Mouse (Mus musculus) right cerebral cortex, postnatal 14 days (tissue): Measurements from ENCODE around the gene Olfr1326-ps1.

Source experiments
- DNase-seq: peaks from one replicate; pipeline ENCODE4 v3.0.0; 2022

The Olfr1326-ps1 gene

GRCm38 (mm10) chrX:74574788-74575187 lies at the start of gene Olfr1326-ps1:
Gene Olfr1326-ps1 (minus strand): TSS chrX:74574888.
- DNase-seq, result no peak

GRCm38 (mm10) chrX:74592379-74592778 lies 17.7 kb upstream of the Olfr1326-ps1 start, which contains the start of gene Olfr1325:
Gene Olfr1325 (plus strand): TSS chrX:74592679.
- no peak for DNase-seq
